Mouse (Mus musculus) myocyte (in vitro differentiated cells): Measurements from ENCODE around the gene Cks1b. TPM values are rescaled to one million over a fixed set of nuclear protein-coding genes. Genes with fewer than 3 reads are reported as not detected.
A peak's percentile ranks its signal among the peaks of the same experiment; 100 is the strongest.

Experiments used
- H3K27me3 ChIP-seq: one replicate; pipeline ENCODE4 v1.6.1; 2011; ENCODE audit not compliant: control insufficient read depth, insufficient read depth, insufficient read length
- H3K36me3 ChIP-seq: one replicate; pipeline ENCODE4 v1.6.1; 2011; ENCODE audit not compliant: control insufficient read depth, insufficient read depth
- H3K4me2 ChIP-seq: one replicate; pipeline ENCODE4 v1.6.1; 2011; ENCODE audit warnings: low read depth, control low read depth
- H3K4me3 ChIP-seq: one replicate; pipeline ENCODE4 v1.5.1; 2011; ENCODE audit warnings: mild to moderate bottlenecking, control low read depth, moderate library complexity
- H3K79me2 ChIP-seq: one replicate; pipeline ENCODE4 v1.6.1; 2011; ENCODE audit not compliant: control insufficient read depth, insufficient read depth
- H3ac ChIP-seq: one replicate; pipeline ENCODE4 v1.6.1; 2011; ENCODE audit not compliant: control insufficient read depth, insufficient read length
- CEBPB ChIP-seq: IDR thresholded peaks from 2 replicates; pipeline ENCODE4 v1.6.1; 2011; ENCODE audit warnings: mild to moderate bottlenecking, moderate library complexity; ENCODE audit not compliant: poor library complexity, insufficient read depth, severe bottlenecking
- E2F4 ChIP-seq: IDR thresholded peaks from one replicate; pipeline ENCODE4 v1.6.1; 2011; ENCODE audit warnings: mild to moderate bottlenecking, control low read depth, moderate library complexity; ENCODE audit not compliant: insufficient read depth
- MAX ChIP-seq: IDR thresholded peaks from one replicate; pipeline ENCODE4 v1.6.1; 2011; ENCODE audit warnings: low read depth, mild to moderate bottlenecking, control low read depth
- MYOD1 ChIP-seq, 3 experiments: IDR thresholded peaks; one replicate each; pipeline ENCODE4 v1.6.1; 2011; ENCODE audit warnings: control low read depth in 2 of 3, low read depth in 2 of 3, mild to moderate bottlenecking in 2 of 3, moderate library complexity in 1 of 3; ENCODE audit not compliant: insufficient read length in 2 of 3, control insufficient read depth in 1 of 3
- MYOG ChIP-seq, 3 experiments: IDR thresholded peaks; one replicate each; pipeline ENCODE4 v1.6.1; 2011; ENCODE audit warnings: control low read depth in 2 of 3, low read depth in 2 of 3, mild to moderate bottlenecking in 2 of 3; ENCODE audit not compliant: insufficient read length in 2 of 3, control insufficient read depth in 1 of 3, insufficient read depth in 1 of 3
- POLR2A ChIP-seq: IDR thresholded peaks from one replicate; pipeline ENCODE4 v1.6.1; 2011; ENCODE audit warnings: low read depth, mild to moderate bottlenecking, control low read depth, moderate library complexity; ENCODE audit not compliant: insufficient read length
- POLR2AphosphoS2 ChIP-seq: IDR thresholded peaks from one replicate; pipeline ENCODE4 v1.6.1; 2011; ENCODE audit warnings: low read depth, control low read depth; ENCODE audit not compliant: insufficient read length
- REST ChIP-seq: IDR thresholded peaks from one replicate; pipeline ENCODE4 v1.6.1; 2011; ENCODE audit warnings: mild to moderate bottlenecking, control low read depth, moderate library complexity; ENCODE audit not compliant: insufficient read depth, insufficient read length
- SRF ChIP-seq: IDR thresholded peaks from one replicate; pipeline ENCODE4 v1.6.1; 2011; ENCODE audit warnings: low read depth; ENCODE audit not compliant: control insufficient read depth, insufficient read length
- TCF12 ChIP-seq: IDR thresholded peaks from one replicate; pipeline ENCODE4 v1.6.1; 2011; ENCODE audit warnings: mild to moderate bottlenecking, control low read depth; ENCODE audit not compliant: poor library complexity, insufficient read depth, severe bottlenecking
- TCF3 ChIP-seq: IDR thresholded peaks from one replicate; pipeline ENCODE4 v1.6.1; 2011; ENCODE audit warnings: low read depth, control low read depth; ENCODE audit not compliant: insufficient read length
- USF1 ChIP-seq: IDR thresholded peaks from one replicate; pipeline ENCODE4 v1.6.1; 2011; ENCODE audit warnings: low read depth, mild to moderate bottlenecking, control low read depth, moderate library complexity
- polyA plus RNA-seq: library from polyadenylated mRNA; unstranded; fragments of >200 nt; fragmentation: generic; extraction: Trizol; gene quantifications from one replicate; pipeline ENCODE4 v1.2.1, GENCODE M21; 2012; ENCODE audit warnings: missing spikeins

Cks1b gene
- polyA plus RNA-seq, 1 experiment: 113 TPM

GRCm38 (mm10) chr3:89425141-89425525 is 7.0 kb upstream of the Cks1b start:
- TF ChIP-seq POLR2AphosphoS2 (no peak), POLR2A (no peak), SRF (no peak), USF1 (no peak), TCF12 (no peak), MYOG (IDR thresholded peaks at IDR 0.05; ENCODE audit: control insufficient read depth in 1 of 3, insufficient read depth in 1 of 3, insufficient read length in 2 of 3, low read depth in 2 of 3) (no peak), E2F4 (no peak)
- H3K36me3 ChIP-seq: peaks cover 19% of the 10 kb centered on the region
- H3K4me3 ChIP-seq: no peak overlapping the region
- no peak overlapping the region for H3ac ChIP-seq
- no peak overlapping the region for H3K4me2 ChIP-seq
- H3K27me3 ChIP-seq: no peaks in the 10 kb centered on the region
- peaks cover 30% of the 10 kb centered on the region for H3K79me2 ChIP-seq

GRCm38 (mm10) chr3:89424416-89425140 is 6.4 kb upstream of the Cks1b start:
- Histone ChIP-seq H3K4me2 (no peak overlapping the region), H3K36me3 (peaks cover 19% of the 10 kb centered on the region), H3K27me3 (no peaks in the 10 kb centered on the region), H3K4me3 (no peak overlapping the region), H3ac (no peak overlapping the region), H3K79me2 (peaks cover 35% of the 10 kb centered on the region)
- no peak for TF ChIP-seq TCF12
- no peak for TF ChIP-seq POLR2A
- TF ChIP-seq CEBPB: peak; percentile 3; the same call in 1 of the 2 replicates
- peak in 1 of 3 experiments; percentile 4 for TF ChIP-seq MYOG (IDR thresholded peaks at IDR 0.05; ENCODE audit: control insufficient read depth in 1 of 3, insufficient read depth in 1 of 3, insufficient read length in 2 of 3, low read depth in 2 of 3)

GRCm38 (mm10) chr3:89422556-89423205 is 4.5 kb upstream of the Cks1b start:
- no peak for TF ChIP-seq TCF12
- no peak for TF ChIP-seq CEBPB
- no peak for TF ChIP-seq SRF
- TF ChIP-seq MYOD1 (IDR thresholded peaks at IDR 0.05; ENCODE audit: control insufficient read depth in 1 of 3, insufficient read length in 2 of 3, low read depth in 2 of 3): no peak
- TF ChIP-seq USF1: no peak
- no peak for TF ChIP-seq MYOG (IDR thresholded peaks at IDR 0.05; ENCODE audit: control insufficient read depth in 1 of 3, insufficient read depth in 1 of 3, insufficient read length in 2 of 3, low read depth in 2 of 3)
- TF ChIP-seq TCF3: no peak
- TF ChIP-seq E2F4: no peak
- no peak for TF ChIP-seq POLR2AphosphoS2
- no peak for TF ChIP-seq POLR2A
- TF ChIP-seq REST: no peak
- no peak for TF ChIP-seq MAX
- Histone ChIP-seq H3K4me3 (peak overlapping the region; percentile 63), H3ac (no peak overlapping the region), H3K4me2 (peak overlapping the region; percentile 88), H3K79me2 (peaks cover 37% of the 10 kb centered on the region), H3K36me3 (peaks cover 19% of the 10 kb centered on the region), H3K27me3 (no peaks in the 10 kb centered on the region)

GRCm38 (mm10) chr3:89421810-89422473 is 3.8 kb upstream of the Cks1b start:
- H3K27me3 ChIP-seq: no peaks in the 10 kb centered on the region
- peak overlapping the region; percentile 88 for H3K4me2 ChIP-seq
- TF ChIP-seq POLR2AphosphoS2 (no peak), REST (no peak), MYOG (IDR thresholded peaks at IDR 0.05; ENCODE audit: control insufficient read depth in 1 of 3, insufficient read depth in 1 of 3, insufficient read length in 2 of 3, low read depth in 2 of 3) (no peak), E2F4 (no peak)
- H3ac ChIP-seq: no peak overlapping the region
- peak overlapping the region; percentile 63 for H3K4me3 ChIP-seq
- H3K36me3 ChIP-seq: peaks cover 19% of the 10 kb centered on the region
- peaks cover 44% of the 10 kb centered on the region for H3K79me2 ChIP-seq

- no peak overlapping the region for H3ac ChIP-seq
- TF ChIP-seq MAX (no peak), CEBPB (no peak), TCF12 (no peak), POLR2AphosphoS2 (peak; percentile 88), USF1 (no peak), TCF3 (no peak), E2F4 (no peak), REST (no peak), MYOD1 (IDR thresholded peaks at IDR 0.05; ENCODE audit: control insufficient read depth in 1 of 3, insufficient read length in 2 of 3, low read depth in 2 of 3) (peak in 1 of 3 experiments; percentile 18), POLR2A (peak; percentile 92), SRF (no peak), MYOG (IDR thresholded peaks at IDR 0.05; ENCODE audit: control insufficient read depth in 1 of 3, insufficient read depth in 1 of 3, insufficient read length in 2 of 3, low read depth in 2 of 3) (no peak)
- no peaks in the 10 kb centered on the region for H3K27me3 ChIP-seq
- H3K4me2 ChIP-seq: peak overlapping the region; percentile 94
- peaks cover 17% of the 10 kb centered on the region for H3K36me3 ChIP-seq
- H3K4me3 ChIP-seq: peak overlapping the region; percentile 63
- H3K79me2 ChIP-seq: peaks cover 52% of the 10 kb centered on the region
Observed at GRCm38 (mm10) chr3:89421002-89421774, 3.0 kb upstream of the Cks1b start.
